Mouse (Mus musculus) neural tube, embryonic 13.5 days (tissue): ENCODE results near the gene Tfap4. TPM values are rescaled to one million over a fixed set of nuclear protein-coding genes. Genes with fewer than 3 reads are reported as not detected.

ENCODE experiments used
- ATAC-seq: fragments of 200-750 bp; cut with Nextera tagmentation; 2 replicates; pipeline ENCODE4 v1.8.0; 2017; ENCODE audit warnings: low read depth, mild to moderate bottlenecking, moderate TSS enrichment, moderate library complexity
- H3K27ac ChIP-seq: fragments of 300-500 bp; sonication (generic); replicated peaks from 2 replicates; pipeline ENCODE4 v1.5.1; 2015; ENCODE audit warnings: moderate library complexity, mild to moderate bottlenecking, inconsistent platforms
- H3K27me3 ChIP-seq: fragments of 300-500 bp; sonication (generic); 2 replicates; pipeline ENCODE4 v1.6.1; 2015; ENCODE audit warnings: mild to moderate bottlenecking, inconsistent platforms
- H3K36me3 ChIP-seq: fragments of 300-500 bp; sonication (generic); 2 replicates; pipeline ENCODE4 v1.6.1; 2015; ENCODE audit warnings: mild to moderate bottlenecking, inconsistent platforms
- H3K4me1 ChIP-seq: fragments of 300-500 bp; sonication (generic); replicated peaks from 2 replicates; pipeline ENCODE4 v1.6.1; 2015; ENCODE audit warnings: inconsistent platforms
- H3K4me2 ChIP-seq: fragments of 300-500 bp; sonication (generic); 2 replicates; pipeline ENCODE4 v1.6.1; 2015; ENCODE audit warnings: inconsistent platforms, mild to moderate bottlenecking, moderate library complexity
- H3K4me3 ChIP-seq: fragments of 300-500 bp; sonication (generic); 2 replicates; pipeline ENCODE4 v1.5.1; 2015; ENCODE audit warnings: mild to moderate bottlenecking, inconsistent platforms
- H3K9ac ChIP-seq: fragments of 300-500 bp; sonication (generic); 2 replicates; pipeline ENCODE4 v1.6.1; 2015; ENCODE audit warnings: moderate library complexity, mild to moderate bottlenecking, inconsistent platforms
- H3K9me3 ChIP-seq: fragments of 300-500 bp; sonication (generic); 2 replicates; pipeline ENCODE4 v1.6.1; 2016; ENCODE audit warnings: inconsistent platforms
- WGBS: fragments of 180-500 bp; shearing (Covaris S2); methylation state at CpG from one replicate; pipeline ENCODE4 v1.1.7; 2015; 5-methylcytosine and 5-hydroxymethylcytosine counted together
- polyA plus RNA-seq: library from polyadenylated mRNA; unstranded; fragments of >200 nt; fragmentation: Nextera tagmentation; extraction: Ambion mirVana; gene quantifications from 2 replicates; pipeline ENCODE4 v1.2.1, GENCODE M21; 2015

Tfap4 gene
- polyA plus RNA-seq: 10.2 TPM in 2 replicates

GRCm38 (mm10) chr16:4559715-4560144 lies at the start of gene Tfap4:
Gene Tfap4 (minus strand): TSS chr16:4559854.
- Histone ChIP-seq H3K9ac (peak within 1 kb of the TSS; percentile 83), H3K27ac (peak within 1 kb of the TSS; percentile 94), H3K36me3 (no peaks in the 10 kb centered on the region), H3K4me3 (peak within 1 kb of the TSS; percentile 78), H3K4me1 (peaks cover 25% of the 10 kb centered on the region), H3K9me3 (no peaks in the 10 kb centered on the region), H3K4me2 (peak within 1 kb of the TSS; percentile 93), H3K27me3 (no peaks in the 10 kb centered on the region)
- WGBS: 0% methylated on average over 15 of the region's 17 CpGs
- ATAC-seq: peak; percentile 24

GRCm38 (mm10) chr16:4608532-4609059 lies 48.9 kb upstream of the Tfap4 start:
- Histone ChIP-seq H3K4me1 (peaks cover 46% of the 10 kb centered on the region), H3K27ac (no peak overlapping the region), H3K27me3 (no peaks in the 10 kb centered on the region), H3K4me3 (no peak overlapping the region), H3K4me2 (no peak overlapping the region), H3K36me3 (peaks cover 45% of the 10 kb centered on the region), H3K9me3 (no peaks in the 10 kb centered on the region), H3K9ac (no peak overlapping the region)
- WGBS: 88% methylated on average over 19 of the region's 19 CpGs
- no peak for ATAC-seq

DNA sequence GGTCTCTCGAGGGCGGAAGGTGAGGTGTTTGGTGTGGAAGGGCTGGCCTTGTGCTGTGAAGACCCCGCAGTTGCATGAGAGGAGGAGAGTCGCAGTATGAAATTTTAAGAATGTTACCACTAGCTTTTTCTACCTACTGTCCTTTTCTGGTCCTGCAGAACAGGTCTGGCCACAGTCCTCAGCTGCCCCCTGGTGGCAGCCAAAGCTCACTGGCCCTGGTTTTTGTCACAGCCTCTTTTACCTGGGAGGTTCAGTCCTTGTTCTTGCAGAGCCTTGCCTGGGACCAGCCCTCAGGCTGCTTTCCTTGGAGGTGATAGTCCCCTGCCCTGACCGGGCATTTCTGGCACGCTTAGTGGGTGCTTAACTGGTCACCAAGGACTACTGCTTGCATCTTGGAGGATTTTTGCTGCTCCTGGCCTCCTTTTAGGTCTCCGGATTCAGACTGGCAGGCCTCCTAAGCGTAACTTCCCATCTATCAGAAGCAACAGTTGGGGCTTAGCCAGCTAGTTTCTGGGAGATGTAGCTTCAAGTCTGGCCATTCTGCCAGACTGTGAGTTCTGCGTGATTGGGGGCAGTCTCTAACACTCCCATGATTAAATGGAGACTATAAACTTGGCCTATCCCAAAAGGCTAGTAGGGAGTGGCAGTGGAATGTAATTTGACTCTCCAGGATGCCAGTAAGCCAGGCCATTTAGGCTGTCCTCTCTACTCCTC lies 48.3 kb upstream of the Tfap4 start:
- Histone ChIP-seq H3K36me3 (peaks cover 39% of the 10 kb centered on the region), H3K4me1 (peaks cover 52% of the 10 kb centered on the region), H3K27me3 (no peaks in the 10 kb centered on the region), H3K9ac (no peak overlapping the region), H3K4me2 (no peak overlapping the region), H3K27ac (peak overlapping the region; percentile 35; the same call in 1 of the 2 replicates), H3K9me3 (no peaks in the 10 kb centered on the region), H3K4me3 (no peak overlapping the region)
- ATAC-seq: peak; percentile 23
- 50% methylated on average over 9 of the region's 9 CpGs for WGBS

DNA sequence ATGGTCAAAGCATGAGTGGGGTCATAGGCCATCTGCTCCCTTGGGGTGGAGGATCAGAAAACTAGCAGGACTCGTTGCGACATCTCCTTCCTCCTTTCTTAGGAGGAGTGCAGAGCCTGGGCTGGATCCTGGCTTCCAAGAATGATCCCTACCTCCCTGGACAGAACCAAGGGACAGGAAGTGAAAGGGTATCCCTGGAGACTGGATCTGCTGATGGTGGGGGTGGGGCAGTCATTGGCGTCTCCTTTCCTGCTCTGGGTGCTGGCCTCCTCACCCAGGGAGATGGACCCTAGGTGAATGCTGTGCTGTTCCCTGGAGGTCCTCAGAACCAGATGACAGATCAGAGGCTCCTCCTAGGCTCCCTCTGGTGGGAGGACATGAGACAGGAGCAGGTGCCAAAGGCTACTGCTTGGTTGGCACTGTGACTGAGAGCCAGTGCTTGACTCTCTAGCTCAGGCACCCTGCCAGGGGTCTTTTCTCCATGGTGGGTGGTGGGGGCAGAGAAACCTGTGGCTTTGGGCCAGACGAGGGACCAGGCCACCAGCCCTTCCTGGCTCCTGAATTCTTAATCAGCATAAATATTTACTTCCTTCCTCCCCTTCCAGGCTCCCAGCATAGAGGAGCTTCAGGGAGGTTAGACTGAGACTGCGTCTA lies 46.9 kb upstream of the Tfap4 start:
- Histone ChIP-seq H3K4me2 (no peak overlapping the region), H3K9ac (no peak overlapping the region)
- 43% methylated on average over 5 of the region's 5 CpGs for WGBS

GRCm38 (mm10) chr16:4605514-4606131 lies 46.0 kb upstream of the Tfap4 start:
- no peak for ATAC-seq
- Histone ChIP-seq H3K27me3 (no peaks in the 10 kb centered on the region), H3K4me3 (no peak overlapping the region), H3K9me3 (no peaks in the 10 kb centered on the region), H3K4me1 (peaks cover 75% of the 10 kb centered on the region), H3K9ac (peak overlapping the region; percentile 50; the same call in 1 of the 2 replicates), H3K4me2 (no peak overlapping the region), H3K27ac (peak overlapping the region; percentile 52), H3K36me3 (peaks cover 17% of the 10 kb centered on the region)
- WGBS: 42% methylated on average over 9 of the region's 13 CpGs

More for the DNA sequence above, 46.9 kb upstream of the Tfap4 start:
- H3K4me3 ChIP-seq: no peak overlapping the region
- no peaks in the 10 kb centered on the region for H3K27me3 ChIP-seq
- peak overlapping the region; percentile 52 for H3K27ac ChIP-seq
- H3K9me3 ChIP-seq: no peaks in the 10 kb centered on the region
- 0 out of 2 replicates have a peak, but pooled peaks have one; percentile 21 for ATAC-seq
- H3K36me3 ChIP-seq: peaks cover 26% of the 10 kb centered on the region
- H3K4me1 ChIP-seq: peaks cover 65% of the 10 kb centered on the region

GRCm38 (mm10) chr16:4604293-4604837 lies 44.7 kb upstream of the Tfap4 start:
- Histone ChIP-seq H3K9me3 (no peaks in the 10 kb centered on the region), H3K4me1 (peaks cover 87% of the 10 kb centered on the region), H3K36me3 (peaks cover 6% of the 10 kb centered on the region; the same call in 1 of the 2 replicates), H3K4me2 (no peak overlapping the region), H3K4me3 (no peak overlapping the region), H3K27ac (no peak overlapping the region), H3K9ac (0 out of 2 replicates have a peak overlapping the region, but pooled peaks have one; percentile 14), H3K27me3 (no peaks in the 10 kb centered on the region)
- 62% methylated on average over 11 of the region's 11 CpGs for WGBS
- ATAC-seq: no peak

GRCm38 (mm10) chr16:4603453-4603837 lies 43.8 kb upstream of the Tfap4 start:
- no peak overlapping the region for H3K4me2 ChIP-seq
- no peak for ATAC-seq
- no peaks in the 10 kb centered on the region for H3K36me3 ChIP-seq
- WGBS: 43% methylated on average over 1 of the region's 1 CpGs
- H3K9me3 ChIP-seq: no peaks in the 10 kb centered on the region
- no peaks in the 10 kb centered on the region for H3K27me3 ChIP-seq
- peaks cover 96% of the 10 kb centered on the region for H3K4me1 ChIP-seq
- H3K27ac ChIP-seq: peak overlapping the region; percentile 52
- no peak overlapping the region for H3K4me3 ChIP-seq
- 0 out of 2 replicates have a peak overlapping the region, but pooled peaks have one; percentile 14 for H3K9ac ChIP-seq

GRCm38 (mm10) chr16:4602766-4603452 lies 43.3 kb upstream of the Tfap4 start:
- H3K27me3 ChIP-seq: no peaks in the 10 kb centered on the region
- WGBS: 31% methylated on average over 7 of the region's 7 CpGs
- no peak overlapping the region for H3K4me2 ChIP-seq
- H3K9ac ChIP-seq: peak overlapping the region; percentile 49; the same call in 1 of the 2 replicates
- no peak for ATAC-seq
- H3K4me1 ChIP-seq: peaks cover 98% of the 10 kb centered on the region
- H3K4me3 ChIP-seq: no peak overlapping the region
- no peaks in the 10 kb centered on the region for H3K9me3 ChIP-seq
- H3K36me3 ChIP-seq: no peaks in the 10 kb centered on the region
- peak overlapping the region; percentile 52 for H3K27ac ChIP-seq

DNA sequence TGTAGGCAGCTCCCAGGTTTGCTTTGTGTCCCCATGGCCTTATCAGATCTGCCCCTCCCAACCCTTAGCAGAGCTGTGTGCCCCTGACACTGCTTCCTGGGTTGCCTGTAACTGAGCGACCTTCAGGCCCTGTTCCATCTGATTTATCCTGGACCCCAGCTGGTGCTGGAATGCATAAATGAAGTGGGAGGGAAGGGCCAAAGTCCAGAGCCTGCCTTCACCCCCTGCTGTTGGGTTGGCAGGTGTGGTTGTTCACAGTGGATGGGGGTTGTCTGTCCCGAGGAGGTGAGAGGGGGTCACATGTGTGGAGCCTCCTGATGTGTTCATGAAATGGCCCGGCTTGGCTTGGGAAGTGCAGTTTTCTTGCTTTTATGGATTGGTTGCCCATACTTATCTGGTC lies 42.5 kb upstream of the Tfap4 start:
- Histone ChIP-seq H3K4me1 (peaks cover 99% of the 10 kb centered on the region), H3K4me2 (no peak overlapping the region), H3K36me3 (no peaks in the 10 kb centered on the region), H3K9me3 (no peaks in the 10 kb centered on the region), H3K27me3 (no peaks in the 10 kb centered on the region), H3K4me3 (no peak overlapping the region), H3K9ac (peak overlapping the region; percentile 23), H3K27ac (peak overlapping the region; percentile 52)
- 5% methylated on average over 3 of the region's 3 CpGs for WGBS
- ATAC-seq: no peak

DNA sequence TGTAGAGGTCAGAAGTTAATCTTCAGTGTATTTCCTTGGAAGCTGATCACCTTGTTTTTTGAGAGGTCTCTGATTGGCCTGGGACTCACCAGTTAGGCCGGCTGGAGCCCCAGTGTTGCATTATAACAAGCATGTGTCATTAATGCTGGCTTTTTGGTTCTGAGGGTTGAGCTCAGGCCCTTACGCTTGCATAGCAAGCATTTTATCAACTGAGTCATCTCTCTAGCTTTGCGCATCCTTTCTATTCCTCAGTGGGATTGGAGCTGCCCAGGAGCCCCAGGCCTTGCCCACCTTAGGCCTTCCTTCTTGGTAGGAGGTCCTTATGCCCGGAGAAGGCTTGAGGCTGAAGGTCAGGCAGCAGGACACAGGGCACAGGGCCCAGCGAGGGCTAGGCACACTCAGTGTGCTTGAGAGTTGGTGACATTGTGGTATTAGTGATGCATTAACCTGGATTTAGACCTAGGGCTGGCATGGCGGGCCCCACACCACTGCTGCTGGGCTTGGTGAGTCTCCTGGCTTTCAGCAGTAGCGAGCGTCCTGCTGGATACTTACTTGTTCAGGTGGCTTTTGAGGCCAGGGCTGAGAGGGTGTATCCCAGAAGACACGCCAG lies 41.2 kb upstream of the Tfap4 start:
- no peak overlapping the region for H3K4me2 ChIP-seq
- H3K4me1 ChIP-seq: peaks cover 99% of the 10 kb centered on the region
- H3K27me3 ChIP-seq: no peaks in the 10 kb centered on the region
- no peak for ATAC-seq
- no peak overlapping the region for H3K9ac ChIP-seq
- H3K9me3 ChIP-seq: no peaks in the 10 kb centered on the region
- H3K27ac ChIP-seq: peak overlapping the region; percentile 18; the same call in 1 of the 2 replicates
- H3K36me3 ChIP-seq: no peaks in the 10 kb centered on the region
- no peak overlapping the region for H3K4me3 ChIP-seq
- WGBS: 84% methylated on average over 9 of the region's 9 CpGs

DNA sequence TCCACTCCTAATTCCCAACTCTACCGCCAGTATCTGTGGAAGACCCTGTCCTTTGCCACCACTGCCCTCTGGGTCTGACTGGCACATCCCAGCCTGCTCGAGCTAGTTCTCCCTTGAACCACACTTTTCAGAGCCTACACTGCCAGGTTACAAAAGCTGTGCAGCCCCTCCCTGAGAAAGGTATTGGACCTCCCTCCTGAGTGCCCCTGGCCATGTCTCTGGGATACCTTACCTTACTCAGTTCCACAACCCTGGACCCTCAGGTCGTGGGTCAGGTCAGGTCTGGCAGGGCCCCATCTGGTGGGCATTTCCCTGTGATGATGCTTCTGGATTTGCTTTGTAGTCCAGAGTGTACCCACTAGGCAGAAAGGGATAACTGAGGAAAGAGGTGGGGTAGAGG lies 40.0 kb upstream of the Tfap4 start:
- WGBS: 88% methylated on average over 3 of the region's 3 CpGs
- H3K4me3 ChIP-seq: no peak overlapping the region
- H3K4me1 ChIP-seq: peaks cover 94% of the 10 kb centered on the region
- no peak overlapping the region for H3K4me2 ChIP-seq
- no peak overlapping the region for H3K9ac ChIP-seq
- no peak overlapping the region for H3K27ac ChIP-seq
- no peaks in the 10 kb centered on the region for H3K36me3 ChIP-seq
- H3K27me3 ChIP-seq: no peaks in the 10 kb centered on the region
- no peaks in the 10 kb centered on the region for H3K9me3 ChIP-seq
- ATAC-seq: no peak
